ENCODE assay signal across 8 mouse cellular contexts in genomic region chr11:93144544-93144943, GRCm38 (mm10). TPM values are rescaled to one million over a fixed set of nuclear protein-coding genes. Genes with fewer than 3 reads are reported as not detected.
DNase-seq lines count a peak whose midpoint lies in the region; ATAC-seq lines count a peak whose summit lies in the region.

No protein-coding gene starts in this region.

- intact Hi-C loops in left cerebral cortex, postnatal 36 days (cut with DNase I), result loop anchor here (5.0 kb wide), 1 partner anchor 328 kb away; no protein-coding TSS in a partner anchor
- intact Hi-C loops in left cerebral cortex, postnatal 25 days (cut with DNase I), result loop anchor here (1.0 to 2.0 kb wide), 2 partner anchors 328 to 668 kb away; no protein-coding TSS in a partner anchor

- DNase-seq in adrenal gland, postnatal 10 days, result peak; percentile 31
- no peak for DNase-seq in adrenal gland, adult 8-10 months
- peak; percentile 20 to 43 for DNase-seq in left cerebral cortex, adult 18-20 months (ENCODE audit: low spot score in 2 of 2)
- no peak for DNase-seq in left cerebral cortex, postnatal 36 days (ENCODE audit: low spot score in 2 of 2)
- peak; percentile 48 to 67 for DNase-seq in left cerebral cortex, postnatal 25 days (ENCODE audit: low spot score in 2 of 2)
- no peak for DNase-seq in thymus, adult 18-20 months

- 0 out of 2 replicates have a peak, but pooled peaks have one; percentile 58 for ATAC-seq in common myeloid progenitor, adult 5-6 weeks (replicated peaks; ENCODE audit: low read depth, poor library complexity, severe bottlenecking)
- ATAC-seq in monocyte, adult 5-6 weeks (replicated peaks; ENCODE audit: insufficient number of reproducible peaks, low FRiP score, low TSS enrichment, poor library complexity, severe bottlenecking), result no peak

RNA-seq across cellular contexts. Expression of gene Car10, which starts 46.7 kb away (rescaled TPM):
- total RNA-seq in adrenal gland, postnatal 10 days (2021), result under 1 TPM; 0.45 to 0.48 TPM
- total RNA-seq in adrenal gland, adult 8-10 months (2022), result under 1 TPM in 2 of 4 experiments, not detected in 2; 0.17 to 0.40 TPM
- total RNA-seq in left cerebral cortex, adult 18-20 months (2021), result 100 to 1,000 TPM; 138 to 154 TPM
- total RNA-seq in left cerebral cortex, postnatal 36 days (2021), result 100 to 1,000 TPM; 134 to 140 TPM
- total RNA-seq in common myeloid progenitor, adult 5-6 weeks (2017), result not detected in 2 replicates
- total RNA-seq in left cerebral cortex, postnatal 25 days (2021), result 100 to 1,000 TPM; 132 to 143 TPM
- 0.19 TPM in 1 of 3 replicates, not detected in the others for total RNA-seq in monocyte, adult 5-6 weeks (2017)

Comparison
In these comparisons a context has a peak if more than half of its experiments do, and no peak if none do; other contexts are left out.
1. DNase-seq: peak in adrenal gland, postnatal 10 days (single experiment), left cerebral cortex, adult 18-20 months (2 of 2) and left cerebral cortex, postnatal 25 days (2 of 2); none in adrenal gland, adult 8-10 months (single experiment), left cerebral cortex, postnatal 36 days (0 of 2) and thymus, adult 18-20 months (0 of 2).
2. RNA of gene Car10, which starts 46.7 kb away (total RNA-seq): 138 to 154 TPM in left cerebral cortex, adult 18-20 months, 132 to 143 TPM in left cerebral cortex, postnatal 25 days and 134 to 140 TPM in left cerebral cortex, postnatal 36 days; 0.45 to 0.48 TPM in adrenal gland, postnatal 10 days, 0.17 to 0.40 TPM in adrenal gland, adult 8-10 months, not detected in common myeloid progenitor, adult 5-6 weeks and 0.19 TPM in monocyte, adult 5-6 weeks; every median in the first group is over 10 times any median in the second.